ENCODE assay signal across 12 mouse cellular contexts in genomic region chr5:138199576-138199975, GRCm38 (mm10). TPM values are rescaled to one million over a fixed set of nuclear protein-coding genes. Genes with fewer than 3 reads are reported as not detected.
A peak's percentile ranks its signal among the peaks of the same experiment; 100 is the strongest.
DNase-seq lines count a peak whose midpoint lies in the region; ATAC-seq and TF ChIP-seq lines count a peak whose summit lies in the region.
"Had no signal": no experiment of that assay in that cellular context is flagged by ENCODE, and none has a peak within 500 bp of the region (broad histone marks: within the 10 kb centered on the region; RNA-seq: fewer than 3 reads in every experiment).

No protein-coding gene starts in this region.

- no peaks in the 10 kb centered on the region for H3K4me1 ChIP-seq in intestine, postnatal 0 days (replicated peaks; ENCODE audit: control insufficient read depth, insufficient read depth, low read length)
- H3K4me1 ChIP-seq in intestine, embryonic 15.5 days (replicated peaks) = peaks cover 5% of the 10 kb centered on the region; the same call in 1 of the 2 replicates
- H3K4me1 ChIP-seq: embryonic facial prominence, embryonic 12.5 days had no signal

- peak; percentile 65 for TF ChIP-seq CTCF in intestine, postnatal 0 days (IDR thresholded peaks at IDR 0.05; ENCODE audit: low read depth)

- H3K27me3 ChIP-seq in intestine, postnatal 0 days (replicated peaks; ENCODE audit: control insufficient read depth, insufficient read depth, low read length) = no peaks in the 10 kb centered on the region
- no peaks in the 10 kb centered on the region for H3K27me3 ChIP-seq in intestine, embryonic 15.5 days (replicated peaks)
- H3K27me3 ChIP-seq: embryonic facial prominence, embryonic 12.5 days; heart, embryonic 13.5 days; kidney, embryonic 15.5 days had no signal

- no peak overlapping the region for H3K9ac ChIP-seq in intestine, postnatal 0 days (ENCODE audit: low read depth, low read length)
- no peak overlapping the region for H3K9ac ChIP-seq in intestine, embryonic 15.5 days
- H3K9ac ChIP-seq: embryonic facial prominence, embryonic 12.5 days; heart, embryonic 13.5 days; kidney, embryonic 15.5 days had no signal

- H3K27ac ChIP-seq in intestine, postnatal 0 days (ENCODE audit: low read depth, low read length) = no peak overlapping the region
- no peak overlapping the region for H3K27ac ChIP-seq in intestine, embryonic 15.5 days
- H3K27ac ChIP-seq: embryonic facial prominence, embryonic 12.5 days; heart, embryonic 13.5 days; kidney, embryonic 15.5 days had no signal

- WGBS in intestine, postnatal 0 days = 4% methylated on average over 1 of the region's 1 CpGs
- 13% methylated on average over 1 of the region's 1 CpGs for WGBS in intestine, embryonic 15.5 days

- no peak overlapping the region for H3K4me2 ChIP-seq in intestine, postnatal 0 days (replicated peaks; ENCODE audit: low read depth)
- no peak overlapping the region for H3K4me2 ChIP-seq in intestine, embryonic 15.5 days (replicated peaks)
- H3K4me2 ChIP-seq: embryonic facial prominence, embryonic 12.5 days; heart, embryonic 13.5 days; kidney, embryonic 15.5 days had no signal

- H3K36me3 ChIP-seq in intestine, postnatal 0 days (ENCODE audit: control insufficient read depth, insufficient read depth) = no peaks in the 10 kb centered on the region
- no peaks in the 10 kb centered on the region for H3K36me3 ChIP-seq in intestine, embryonic 15.5 days
- H3K36me3 ChIP-seq: embryonic facial prominence, embryonic 12.5 days; heart, embryonic 13.5 days; kidney, embryonic 15.5 days had no signal

- H3K4me3 ChIP-seq in intestine, postnatal 0 days (ENCODE audit: low read depth, low read length) = no peak overlapping the region
- H3K4me3 ChIP-seq in intestine, embryonic 15.5 days (replicated peaks) = no peak overlapping the region
- H3K4me3 ChIP-seq: embryonic facial prominence, embryonic 12.5 days; heart, embryonic 13.5 days; kidney, embryonic 15.5 days had no signal

- ATAC-seq in intestine, postnatal 0 days = no peak
- ATAC-seq in intestine, embryonic 15.5 days = no peak

- H3K9me3 ChIP-seq in intestine, postnatal 0 days (ENCODE audit: control insufficient read depth) = no peaks in the 10 kb centered on the region
- H3K9me3 ChIP-seq in intestine, embryonic 15.5 days = no peaks in the 10 kb centered on the region
- H3K9me3 ChIP-seq: embryonic facial prominence, embryonic 12.5 days had no signal

- DNase-seq in cerebellum, adult 9-10 months = peak; percentile 15
- DNase-seq in cerebellum, adult 18-20 months = no peak
- peak; percentile 61 for DNase-seq in 3T3-L1 (ENCODE audit: low read depth, low spot score)
- DNase-seq in adrenal gland, adult 8-10 months = peak; percentile 35
- no peak for DNase-seq in spleen, adult 12 weeks (ENCODE audit: low spot score)
- DNase-seq in c-Kit-positive CD71-positive TER-119-positive erythroid progenitor cells, embryonic 14.5 days (ENCODE audit: low spot score) = no peak

RNA-seq across cellular contexts. Expression of gene Mblac1, which starts 5.5 kb away (rescaled TPM):
- 5.2 and 6.0 TPM in 2 replicates for polyA plus RNA-seq in intestine, postnatal 0 days (2015; fragmentation: Nextera tagmentation; extraction: Ambion mirVana)
- 7.5 TPM in 2 replicates for polyA plus RNA-seq in intestine, embryonic 15.5 days (2015; fragmentation: Nextera tagmentation; extraction: Ambion mirVana)
- 10 to 100 TPM; 10.4 to 15.0 (median 11.7) TPM for total RNA-seq in adrenal gland, adult 8-10 months (2022)

RNA-seq across cellular contexts. Expression of gene Cnpy4, which starts 12.3 kb away (rescaled TPM):
- 12.1 and 13.0 TPM in 2 replicates for polyA plus RNA-seq in intestine, postnatal 0 days (2015; fragmentation: Nextera tagmentation; extraction: Ambion mirVana)
- 37.0 and 38.8 TPM in 2 replicates for polyA plus RNA-seq in intestine, embryonic 15.5 days (2015; fragmentation: Nextera tagmentation; extraction: Ambion mirVana)
- total RNA-seq in adrenal gland, adult 8-10 months (2022) = 10 to 100 TPM; 23.8 to 34.5 (median 27.8) TPM

RNA-seq across cellular contexts. Expression of gene Taf6, which starts 12.3 kb away (rescaled TPM):
- 21.8 and 23.5 TPM in 2 replicates for polyA plus RNA-seq in intestine, postnatal 0 days (2015; fragmentation: Nextera tagmentation; extraction: Ambion mirVana)
- 67.8 and 70.0 TPM in 2 replicates for polyA plus RNA-seq in intestine, embryonic 15.5 days (2015; fragmentation: Nextera tagmentation; extraction: Ambion mirVana)
- 10 to 100 TPM; 42.4 to 62.7 (median 51.4) TPM for total RNA-seq in adrenal gland, adult 8-10 months (2022)

RNA-seq across cellular contexts. Expression of gene Nxpe5, which starts 26.1 kb away (rescaled TPM):
- 0.07 and 0.12 TPM in 2 replicates for polyA plus RNA-seq in intestine, postnatal 0 days (2015; fragmentation: Nextera tagmentation; extraction: Ambion mirVana)
- not detected in 2 replicates for polyA plus RNA-seq in intestine, embryonic 15.5 days (2015; fragmentation: Nextera tagmentation; extraction: Ambion mirVana)
- under 1 TPM; 0.14 to 0.91 (median 0.52) TPM for total RNA-seq in adrenal gland, adult 8-10 months (2022)
- polyA plus RNA-seq: embryonic facial prominence, embryonic 12.5 days; heart, embryonic 13.5 days; kidney, embryonic 15.5 days; lung, embryonic 16.5 days had no signal

RNA-seq across cellular contexts. Expression of gene Mcm7, which starts 27.4 kb away (rescaled TPM):
- 35.9 and 39.1 TPM in 2 replicates for polyA plus RNA-seq in intestine, postnatal 0 days (2015; fragmentation: Nextera tagmentation; extraction: Ambion mirVana)
- polyA plus RNA-seq in intestine, embryonic 15.5 days (2015; fragmentation: Nextera tagmentation; extraction: Ambion mirVana) = 153 and 165 TPM in 2 replicates
- 10 to 100 TPM; 26.2 to 40.7 (median 32.4) TPM for total RNA-seq in adrenal gland, adult 8-10 months (2022)

Comparison
In these comparisons a context has a peak if more than half of its experiments do, and no peak if none do; other contexts are left out.
1. DNase-seq: peak in cerebellum, adult 9-10 months (single experiment), 3T3-L1 (single experiment) and adrenal gland, adult 8-10 months (single experiment); none in cerebellum, adult 18-20 months (0 of 2), spleen, adult 12 weeks (single experiment) and c-Kit-positive CD71-positive TER-119-positive erythroid progenitor cells, embryonic 14.5 days (single experiment).